Mouse (Mus musculus) heart, embryonic 10.5 days (tissue): ENCODE data around the gene Psg25. TPM values are rescaled to one million over a fixed set of nuclear protein-coding genes. Genes with fewer than 3 reads are reported as not detected.
"Not testable (repeated sequence)": the region's sequence is repeated elsewhere in the genome, so short reads cannot be mapped to it uniquely, and the experiment has no call there.

Source experiments
- DNase-seq: peaks from one replicate; pipeline ENCODE4 v3.0.0-alpha.2; 2017; ENCODE audit warnings: low spot score
- H3K27ac ChIP-seq: fragments of 300-500 bp; sonication (generic); 2 replicates; pipeline ENCODE4 v1.5.1; 2016; ENCODE audit warnings: mild to moderate bottlenecking
- H3K27me3 ChIP-seq: fragments of 300-500 bp; sonication (generic); 2 replicates; pipeline ENCODE4 v1.6.1; 2016; ENCODE audit warnings: mild to moderate bottlenecking; ENCODE audit not compliant: poor library complexity, insufficient read depth, severe bottlenecking
- H3K36me3 ChIP-seq: fragments of 300-500 bp; sonication (generic); 2 replicates; pipeline ENCODE4 v1.6.1; 2016; ENCODE audit warnings: mild to moderate bottlenecking, moderate library complexity
- H3K4me1 ChIP-seq: fragments of 300-500 bp; sonication (generic); 2 replicates; pipeline ENCODE4 v1.6.1; 2016; ENCODE audit warnings: mild to moderate bottlenecking
- H3K4me3 ChIP-seq: fragments of 300-500 bp; sonication (generic); 2 replicates; pipeline ENCODE4 v1.5.1; 2016; ENCODE audit warnings: mild to moderate bottlenecking, moderate library complexity
- H3K9me3 ChIP-seq: fragments of 300-500 bp; sonication (generic); 2 replicates; pipeline ENCODE4 v1.6.1; 2016; ENCODE audit warnings: mild to moderate bottlenecking, moderate library complexity
- WGBS: fragments of 180-500 bp; shearing (Covaris S2); methylation state at CpG from one replicate; pipeline ENCODE4 v1.1.7; 2016; 5-methylcytosine and 5-hydroxymethylcytosine counted together
- polyA plus RNA-seq: library from polyadenylated mRNA; unstranded; fragments of >200 nt; fragmentation: Nextera tagmentation; extraction: Ambion mirVana; gene quantifications from 2 replicates; pipeline ENCODE4 v1.2.1, GENCODE M21; 2016

Psg25 gene
- not detected in 2 replicates for polyA plus RNA-seq

DNA sequence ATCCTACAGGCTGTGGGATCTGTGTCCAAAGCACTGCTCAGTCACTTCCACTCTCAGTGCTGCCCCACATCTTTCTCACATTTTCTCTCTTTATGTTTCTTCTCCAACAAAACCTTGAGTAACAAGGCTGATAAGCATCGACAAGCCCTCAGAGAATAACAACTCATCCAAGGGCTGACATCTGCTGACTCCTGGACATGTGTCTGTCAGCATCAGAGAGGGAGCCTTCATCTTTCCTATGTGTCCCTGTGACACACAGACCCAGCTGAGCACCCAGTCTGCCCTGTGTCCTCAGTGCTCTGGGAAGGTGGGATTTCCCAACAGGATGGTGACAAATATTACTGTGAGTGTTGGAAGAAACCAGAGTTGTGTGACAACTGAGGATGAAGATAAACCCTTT, at the start of gene Psg25:
Gene Psg25 (minus strand): TSS at position 101 of the 400 bp plus-strand sequence.
- Histone ChIP-seq H3K4me3 (no peak within 1 kb of the TSS), H3K9me3 (no peaks in the 10 kb centered on the region), H3K27ac (no peak within 1 kb of the TSS), H3K36me3 (no peaks in the 10 kb centered on the region), H3K4me1 (no peaks in the 10 kb centered on the region), H3K27me3 (no peaks in the 10 kb centered on the region)
- no peak for DNase-seq
- 67% methylated on average over 1 of the region's 1 CpGs for WGBS

DNA sequence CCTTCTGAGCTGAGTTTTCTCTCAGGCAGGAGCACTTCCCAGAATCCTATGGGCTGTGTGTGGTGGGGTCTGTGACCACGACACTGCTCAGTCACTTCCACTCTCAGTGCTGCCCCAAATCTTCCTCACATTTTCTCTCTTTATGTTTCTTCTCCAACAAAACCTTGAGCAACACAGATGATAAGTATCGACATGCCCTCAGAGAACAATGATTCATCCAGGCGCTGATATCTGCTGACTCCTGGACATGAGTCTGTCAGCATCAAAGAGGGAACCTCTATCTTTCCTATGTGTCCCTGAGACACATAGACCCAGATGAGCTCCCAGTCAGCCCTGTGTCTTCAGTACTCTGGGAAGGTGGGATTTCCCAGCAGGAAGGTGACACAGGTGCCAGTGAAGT, 35.1 kb upstream of the Psg25 start, which contains the start of gene Psg27:
Gene Psg27 (minus strand): TSS at position 101 of the 400 bp plus-strand sequence.
- Histone ChIP-seq H3K4me3 (no peak within 1 kb of the TSS), H3K27ac (no peak within 1 kb of the TSS), H3K36me3 (no peaks in the 10 kb centered on the region), H3K9me3 (no peaks in the 10 kb centered on the region; the same call in 1 of the 2 replicates), H3K27me3 (no peaks in the 10 kb centered on the region), H3K4me1 (no peaks in the 10 kb centered on the region)
- DNase-seq = no peak
- 74% methylated on average over 3 of the region's 3 CpGs for WGBS

DNA sequence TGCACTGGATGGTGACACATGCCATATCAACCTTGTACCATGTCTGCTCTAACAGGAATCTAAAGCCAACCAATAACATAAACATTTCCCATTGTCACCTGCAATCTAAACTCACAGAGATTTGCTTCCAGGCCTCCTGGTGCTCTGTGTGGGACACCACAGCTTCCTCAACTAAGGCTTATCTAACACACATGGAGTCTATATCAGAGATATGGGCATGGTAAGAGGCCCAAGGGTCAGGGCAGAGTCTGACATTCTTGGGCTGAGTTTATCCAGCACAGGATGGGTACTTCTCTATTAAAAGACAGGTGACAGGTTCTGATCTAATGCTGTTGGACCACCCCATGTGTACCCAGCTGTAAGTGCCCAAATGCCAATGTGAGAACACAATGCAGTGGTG, 27.8 kb upstream of the Psg25 start:
- no peaks in the 10 kb centered on the region; the same call in none of the 2 replicates for H3K9me3 ChIP-seq
- H3K36me3 ChIP-seq = no peaks in the 10 kb centered on the region
- no peaks in the 10 kb centered on the region for H3K27me3 ChIP-seq
- DNase-seq = no peak
- H3K4me1 ChIP-seq = no peaks in the 10 kb centered on the region
- no peak overlapping the region for H3K4me3 ChIP-seq
- H3K27ac ChIP-seq = no peak overlapping the region

DNA sequence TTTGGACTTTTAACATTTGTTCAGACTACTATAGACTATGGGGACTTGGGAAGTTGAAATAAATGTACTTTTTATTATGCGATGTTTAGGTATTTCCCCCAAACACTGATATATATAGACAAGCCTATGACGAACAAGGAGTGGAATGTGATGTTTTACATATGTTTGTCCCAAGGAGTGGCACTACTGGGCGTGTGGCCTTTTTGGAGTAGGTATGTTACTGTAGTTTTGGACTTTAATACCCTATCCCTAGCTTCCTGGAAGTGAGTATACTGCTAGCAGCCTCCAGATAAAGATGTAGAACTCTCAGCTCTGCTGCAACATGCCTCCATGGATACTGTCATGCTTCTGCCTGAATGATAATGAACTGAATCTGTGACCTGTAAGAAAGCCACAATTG, 23.7 kb upstream of the Psg25 start:
- not testable (repeated sequence) for H3K27ac ChIP-seq, H3K9me3 ChIP-seq, H3K4me3 ChIP-seq, H3K4me1 ChIP-seq, DNase-seq, H3K27me3 ChIP-seq, H3K36me3 ChIP-seq
- WGBS = 62% methylated on average over 3 of the region's 3 CpGs

DNA sequence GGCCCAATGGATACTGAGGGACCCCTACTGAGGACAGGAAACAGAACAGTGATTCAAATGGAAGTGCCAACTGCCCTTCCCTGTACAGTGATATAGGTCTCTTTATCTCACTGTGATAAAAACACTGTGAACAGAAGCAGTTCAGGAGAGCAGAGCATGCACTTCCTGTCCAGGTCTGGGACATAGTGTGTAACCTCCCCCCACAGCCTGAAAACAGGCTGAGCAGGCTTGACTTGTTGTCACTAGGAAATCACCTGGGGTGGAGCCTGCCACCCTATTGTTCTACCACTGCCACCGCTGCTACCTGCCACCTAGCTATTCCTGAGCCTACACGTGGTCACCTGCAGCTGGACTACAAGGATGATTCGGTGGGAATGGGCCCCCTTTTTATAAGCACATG, 1.4 kb upstream of the Psg25 start:
- 71% methylated on average over 3 of the region's 3 CpGs for WGBS
- Histone ChIP-seq H3K27ac (no peak overlapping the region), H3K36me3 (no peaks in the 10 kb centered on the region), H3K27me3 (no peaks in the 10 kb centered on the region), H3K4me3 (no peak overlapping the region), H3K4me1 (no peaks in the 10 kb centered on the region), H3K9me3 (no peaks in the 10 kb centered on the region)
- no peak for DNase-seq

DNA sequence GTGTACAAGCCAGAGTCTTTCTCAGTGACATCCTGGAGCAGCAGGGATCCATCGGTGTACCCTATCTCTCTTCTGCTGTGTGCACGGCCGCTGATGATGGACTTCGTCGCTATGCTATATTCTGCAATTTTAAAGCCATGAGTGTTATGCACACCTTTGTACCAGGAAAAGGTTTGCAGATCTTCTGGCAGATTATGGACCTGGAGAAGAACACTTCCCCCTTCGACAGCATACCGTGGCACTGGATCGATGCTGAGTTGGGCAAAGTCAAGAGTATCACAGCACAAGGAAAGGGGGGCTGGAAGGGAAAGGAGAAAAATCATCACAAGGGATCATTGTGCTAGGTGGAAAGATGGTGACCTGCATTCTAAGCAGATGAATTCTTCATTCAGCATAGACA, 7.4 kb downstream of the Psg25 start:
- H3K27ac ChIP-seq = no peak overlapping the region
- no peaks in the 10 kb centered on the region for H3K27me3 ChIP-seq
- no peaks in the 10 kb centered on the region for H3K36me3 ChIP-seq
- WGBS = 91% methylated on average over 8 of the region's 8 CpGs
- H3K4me3 ChIP-seq = no peak overlapping the region
- DNase-seq = no peak
- H3K9me3 ChIP-seq = no peaks in the 10 kb centered on the region
- no peaks in the 10 kb centered on the region for H3K4me1 ChIP-seq

DNA sequence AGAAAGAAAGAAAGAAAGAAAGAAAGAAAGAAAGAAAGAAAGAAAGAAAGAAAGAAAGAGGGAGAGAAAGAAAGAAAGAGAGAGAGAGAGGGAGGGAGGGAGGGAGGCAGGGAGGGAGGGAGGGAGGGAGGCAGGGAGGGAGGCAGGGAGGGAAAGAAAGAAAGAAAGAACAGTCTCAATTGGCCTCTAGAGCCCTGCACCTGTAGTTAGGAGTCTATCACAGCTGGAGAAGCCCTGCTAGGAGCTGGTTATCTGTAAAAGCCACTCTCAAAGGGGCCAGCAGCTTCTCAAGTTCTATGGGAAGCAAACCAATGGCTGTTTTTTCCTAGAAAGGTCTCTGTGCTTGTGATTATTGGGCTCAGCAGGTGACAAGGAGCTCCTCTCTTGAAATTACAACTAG, 19.2 kb downstream of the Psg25 start:
- not testable (repeated sequence) for DNase-seq

DNA sequence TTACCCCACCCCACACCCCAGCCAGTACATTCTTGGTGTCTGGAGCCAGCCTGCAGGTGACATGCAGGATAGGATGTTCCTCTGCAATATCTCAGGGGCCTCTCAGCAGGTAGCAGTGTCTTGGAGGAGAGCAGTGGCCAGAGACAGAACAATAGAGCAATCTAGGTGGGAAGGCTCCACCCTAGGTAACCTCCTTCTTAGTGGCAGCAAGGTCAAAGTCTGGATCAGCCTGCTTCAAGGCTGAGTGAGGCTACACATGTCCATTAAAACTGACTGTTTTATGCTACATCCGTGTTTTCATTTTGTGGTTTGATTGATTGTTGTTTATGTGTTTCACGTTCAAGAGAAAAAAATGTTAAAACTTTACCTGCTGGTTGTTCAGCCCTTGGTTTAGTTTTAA, 19.7 kb downstream of the Psg25 start:
- whole genome bisulfite sequencing = 56% methylated on average over 2 of the region's 2 CpGs
- H3K4me3 ChIP-seq, H3K27ac ChIP-seq, DNase-seq, H3K4me1 ChIP-seq, H3K9me3 ChIP-seq, H3K27me3 ChIP-seq, H3K36me3 ChIP-seq: not testable (repeated sequence)

More for the DNA sequence above, 19.2 kb downstream of the Psg25 start:
- H3K9me3 ChIP-seq, H3K36me3 ChIP-seq, H3K27ac ChIP-seq, H3K27me3 ChIP-seq, H3K4me1 ChIP-seq, H3K4me3 ChIP-seq: not testable (repeated sequence)

DNA sequence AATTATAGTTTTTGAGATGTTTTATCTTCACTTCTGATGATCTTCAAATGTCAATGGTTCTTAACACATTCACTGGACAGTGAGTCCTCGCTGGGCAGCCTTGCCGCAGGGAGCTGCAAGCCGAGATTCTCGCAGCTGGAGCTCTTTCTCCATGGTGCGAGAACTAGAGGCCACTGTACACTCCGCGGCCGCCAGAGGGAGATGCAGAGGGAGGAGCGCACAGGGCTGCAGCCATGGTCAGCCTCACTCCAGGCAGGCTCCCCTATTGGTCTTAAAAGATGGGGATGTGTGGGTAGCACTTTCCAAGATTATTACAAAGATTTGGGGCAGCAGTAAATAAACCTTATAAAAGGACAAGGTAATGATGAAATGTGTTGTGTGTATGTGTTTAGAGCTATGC, 20.6 kb downstream of the Psg25 start:
- WGBS = 16% methylated on average over 9 of the region's 9 CpGs
- no peak for DNase-seq
- no peaks in the 10 kb centered on the region for H3K9me3 ChIP-seq
- no peak overlapping the region for H3K27ac ChIP-seq
- no peaks in the 10 kb centered on the region for H3K36me3 ChIP-seq
- no peaks in the 10 kb centered on the region for H3K4me1 ChIP-seq
- H3K27me3 ChIP-seq = no peaks in the 10 kb centered on the region
- no peak overlapping the region for H3K4me3 ChIP-seq

DNA sequence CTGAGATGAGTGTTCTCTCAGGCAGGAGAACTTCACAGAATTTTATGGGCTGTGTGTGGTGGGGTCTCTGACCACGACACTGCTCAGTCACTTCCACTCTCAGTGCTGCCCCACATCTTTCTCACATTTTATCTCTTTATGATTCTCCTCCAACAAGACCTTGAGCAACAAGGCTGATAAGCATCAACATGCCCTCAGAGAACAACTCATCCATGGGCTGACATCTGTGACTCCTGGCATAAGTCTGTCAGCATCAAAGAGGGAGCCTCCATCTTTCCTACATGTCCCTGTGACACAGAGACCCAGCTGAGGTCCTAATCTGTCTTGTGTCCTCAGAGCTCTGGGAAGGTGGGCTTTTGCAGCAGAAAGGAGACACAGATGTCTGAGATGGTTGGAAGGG, 48.0 kb downstream of the Psg25 start, which contains the start of gene Psg26:
Gene Psg26 (minus strand): TSS at position 101 of the 400 bp plus-strand sequence.
- no peaks in the 10 kb centered on the region for H3K27me3 ChIP-seq
- no peak within 1 kb of the TSS for H3K27ac ChIP-seq
- no peak within 1 kb of the TSS for H3K4me3 ChIP-seq
- H3K4me1 ChIP-seq = no peaks in the 10 kb centered on the region
- 67% methylated on average over 1 of the region's 1 CpGs for WGBS
- no peak for DNase-seq
- no peaks in the 10 kb centered on the region for H3K36me3 ChIP-seq
- 0 out of 2 replicates have a peak, but pooled peaks cover 5% of the 10 kb centered on the region for H3K9me3 ChIP-seq

Other genes starting within 250 kb of the Psg25 start
- not detected in 2 replicates for gene Psg18, start 177.3 kb downstream of the Psg25 start, polyA plus RNA-seq
- gene Psg28, start 100.2 kb downstream of the Psg25 start, polyA plus RNA-seq = not detected in 2 replicates
- gene Psg26, start 48.1 kb downstream of the Psg25 start, polyA plus RNA-seq = not detected in 2 replicates
- not detected in 2 replicates for gene Psg27, start 35.0 kb upstream of the Psg25 start, polyA plus RNA-seq
- not detected in 2 replicates for gene Psg23, start 84.2 kb upstream of the Psg25 start, polyA plus RNA-seq
- not detected in 2 replicates for gene Psg21, start 124.5 kb upstream of the Psg25 start, polyA plus RNA-seq
- gene Psg20, start 153.9 kb upstream of the Psg25 start, polyA plus RNA-seq = not detected in 2 replicates
- not detected in 2 replicates for gene Psg22, start 185.8 kb upstream of the Psg25 start, polyA plus RNA-seq